Mouse (Mus musculus): ENCODE measurements around the gene Spopl.
A peak's percentile ranks its signal among the peaks of the same experiment; 100 is the strongest.
"Not testable (repeated sequence)": the region's sequence is repeated elsewhere in the genome, so short reads cannot be mapped to it uniquely, and the experiment has no call there.

The Spopl gene

DNA sequence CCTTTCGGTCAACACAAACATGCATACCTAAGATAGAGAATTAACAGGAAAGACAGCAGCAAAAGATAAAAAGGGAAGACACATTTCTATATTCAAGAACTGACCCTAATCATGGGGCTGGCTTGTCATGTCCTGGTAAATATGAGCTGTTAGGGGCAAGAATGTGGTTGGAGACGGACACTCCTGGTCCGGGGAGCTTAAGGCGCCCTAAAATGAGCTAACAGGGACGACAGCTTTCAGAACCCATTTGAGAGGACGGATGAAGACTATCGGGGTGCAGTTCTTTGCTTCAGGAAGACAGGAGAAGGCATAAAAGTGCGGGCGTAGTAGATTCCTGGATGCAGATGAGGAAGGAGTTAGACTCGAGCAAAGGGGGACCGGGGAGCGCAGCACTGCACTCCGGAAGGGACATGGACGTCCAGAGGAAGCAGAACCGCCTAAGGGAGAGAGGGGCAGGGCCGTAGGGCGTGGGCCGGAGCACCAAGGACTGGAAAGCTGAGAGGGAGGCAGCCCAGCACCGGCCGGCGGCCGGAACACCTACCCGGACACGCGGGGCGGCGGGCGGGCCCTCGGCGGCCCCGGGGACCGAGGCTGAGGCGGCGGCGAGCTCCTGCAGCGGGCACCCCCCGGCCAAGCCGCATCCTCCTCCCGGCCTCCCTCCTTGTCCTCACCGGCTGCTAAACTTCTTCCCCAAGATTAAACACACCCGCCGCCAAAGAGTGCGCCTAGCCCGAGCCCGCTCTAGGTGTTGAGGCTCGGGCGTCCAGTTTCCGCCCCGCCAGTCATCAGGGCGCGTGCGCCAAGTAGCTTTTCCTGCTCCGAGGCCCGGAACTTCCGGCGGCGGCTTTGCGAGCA, at the start of gene Spopl:
Gene Spopl, minus strand, starts transcription at position 805 of the 855 bp plus-strand sequence.
- peak; percentile 81 for DNase-seq (ENCODE audit: low spot score)

DNA sequence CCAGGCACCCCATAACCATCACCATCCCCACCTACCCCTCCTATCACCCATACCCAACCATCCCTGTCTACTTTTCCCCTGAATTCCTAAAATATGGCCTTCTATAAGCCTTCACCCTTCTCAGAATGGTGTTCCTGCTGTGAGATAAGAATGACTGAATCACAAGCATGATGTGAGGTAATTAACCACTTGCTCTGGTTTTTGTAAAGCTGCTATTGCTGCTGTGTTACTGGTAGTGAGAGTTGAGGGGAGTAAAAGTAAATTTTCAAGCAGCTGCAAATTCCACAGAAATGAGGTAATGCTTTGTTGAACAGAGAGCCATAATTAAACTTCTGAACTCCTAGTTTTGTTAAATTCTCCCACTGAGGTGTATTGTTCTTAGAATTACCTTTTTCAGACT, 48.2 kb upstream of the Spopl start:
- no peak for DNase-seq (ENCODE audit: low spot score)

DNA sequence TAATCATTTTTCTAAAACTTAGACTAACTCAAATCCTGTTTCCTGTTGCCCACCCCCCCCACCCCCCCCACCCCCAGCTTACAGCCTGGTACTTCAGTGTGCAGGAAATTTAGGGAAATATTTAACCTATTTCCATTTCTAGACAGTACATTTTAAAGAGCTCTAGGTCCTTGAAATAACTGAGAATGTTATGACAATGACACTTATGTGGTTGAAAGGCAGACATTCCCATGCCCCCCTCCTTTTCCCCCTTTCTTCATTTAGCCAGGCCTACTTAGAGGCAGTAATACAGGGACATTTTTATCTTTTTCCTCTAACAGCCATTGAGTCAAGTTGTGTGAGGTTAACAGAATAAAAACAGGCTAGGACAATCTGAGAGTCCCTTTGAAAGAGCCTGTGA, 46.1 kb upstream of the Spopl start:
- no peak for DNase-seq (ENCODE audit: low spot score)

DNA sequence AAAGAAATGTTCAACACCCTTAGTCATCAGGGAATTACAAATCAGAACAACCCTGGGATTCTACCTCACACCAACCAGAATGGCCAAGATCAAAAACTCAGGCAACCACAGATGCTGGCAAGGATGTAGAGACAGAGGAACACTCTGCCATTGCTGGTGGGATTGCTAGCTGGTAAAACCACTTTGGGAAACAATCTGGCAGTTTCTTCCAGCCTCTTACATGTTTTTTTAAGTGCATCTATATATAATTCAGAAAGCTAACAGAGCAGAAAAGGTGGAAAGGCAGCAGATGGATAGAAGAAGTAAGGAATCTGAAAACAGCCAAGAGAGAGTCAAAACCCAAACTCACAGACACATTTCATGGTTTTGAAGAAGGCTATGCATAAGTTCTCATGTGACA, 33.5 kb upstream of the Spopl start:
- no peak for DNase-seq (ENCODE audit: low spot score)

DNA sequence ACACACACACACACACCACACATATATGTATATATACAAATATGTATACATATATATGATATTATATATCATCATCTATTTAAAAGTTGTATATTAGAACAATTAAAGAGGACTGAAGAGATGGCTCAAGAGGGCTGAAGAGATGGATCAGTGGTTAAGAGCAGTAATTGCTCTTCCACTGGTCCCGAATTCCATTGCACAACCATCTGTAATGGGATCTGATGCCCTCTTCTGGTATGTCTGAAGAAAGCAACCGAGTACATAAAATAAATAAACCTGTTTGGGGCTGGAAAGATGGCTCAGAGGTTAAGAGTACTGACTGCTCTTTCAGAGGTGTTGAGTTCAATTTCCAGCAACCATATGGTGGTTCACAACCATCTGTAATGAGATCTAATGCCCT, 16.9 kb upstream of the Spopl start:
- peak; percentile 20 for DNase-seq (ENCODE audit: low spot score)

DNA sequence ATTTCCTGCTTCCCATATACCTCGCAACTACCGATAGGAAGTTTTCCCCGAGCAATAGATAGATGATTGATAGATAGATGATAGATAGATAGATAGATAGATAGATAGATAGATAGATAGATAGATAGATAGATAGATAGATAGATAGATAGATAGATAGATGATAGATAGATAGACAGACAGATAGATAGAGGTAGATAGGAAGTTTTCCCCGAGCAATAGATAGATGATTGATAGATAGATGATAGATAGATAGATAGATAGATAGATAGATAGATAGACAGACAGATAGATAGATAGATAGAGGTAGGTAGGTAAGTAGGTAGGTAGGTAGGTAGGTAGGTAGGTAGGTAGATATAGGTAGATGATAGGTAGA, 239 bp upstream of the Spopl start:
- DNase-seq (ENCODE audit: low spot score) = not testable (repeated sequence)

DNA sequence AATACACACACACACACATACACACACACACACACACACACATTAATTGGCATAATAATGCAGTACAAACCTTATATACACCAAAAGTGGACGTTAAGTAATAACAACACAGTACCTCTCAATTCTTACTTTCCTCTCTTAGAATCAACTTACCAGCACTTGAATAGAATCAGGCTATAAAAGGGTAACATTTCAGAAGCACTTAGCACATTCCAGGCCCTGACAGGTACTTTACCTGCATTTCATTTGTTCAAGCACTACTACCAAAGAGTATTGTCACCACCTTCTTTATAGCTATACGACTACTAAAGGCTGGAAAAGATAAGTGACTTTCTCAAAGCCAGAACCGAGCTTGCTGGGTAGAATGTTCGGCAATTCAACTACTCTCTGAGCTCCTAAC, 1.3 kb downstream of the Spopl start:
- no peak for DNase-seq (ENCODE audit: low spot score)

DNA sequence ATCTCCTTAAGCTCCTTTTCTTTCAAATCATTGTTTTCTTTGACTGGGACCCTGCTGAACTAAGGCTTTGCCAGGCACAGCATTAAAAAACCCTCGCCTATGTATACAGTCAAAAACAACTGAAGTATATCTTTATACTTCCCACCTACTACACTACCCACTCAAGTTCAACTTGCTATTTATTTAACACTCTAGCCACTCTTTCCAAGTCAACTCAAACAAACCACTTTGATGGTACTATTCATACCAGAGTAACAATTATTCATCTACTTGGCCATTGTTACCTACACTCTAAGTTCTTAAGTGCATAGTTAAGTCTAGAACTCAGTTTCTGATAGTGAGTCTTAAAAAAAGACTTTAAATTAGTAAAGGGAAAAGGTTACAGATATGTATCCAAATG, 3.1 kb downstream of the Spopl start:
- no peak for DNase-seq (ENCODE audit: low spot score)

DNA sequence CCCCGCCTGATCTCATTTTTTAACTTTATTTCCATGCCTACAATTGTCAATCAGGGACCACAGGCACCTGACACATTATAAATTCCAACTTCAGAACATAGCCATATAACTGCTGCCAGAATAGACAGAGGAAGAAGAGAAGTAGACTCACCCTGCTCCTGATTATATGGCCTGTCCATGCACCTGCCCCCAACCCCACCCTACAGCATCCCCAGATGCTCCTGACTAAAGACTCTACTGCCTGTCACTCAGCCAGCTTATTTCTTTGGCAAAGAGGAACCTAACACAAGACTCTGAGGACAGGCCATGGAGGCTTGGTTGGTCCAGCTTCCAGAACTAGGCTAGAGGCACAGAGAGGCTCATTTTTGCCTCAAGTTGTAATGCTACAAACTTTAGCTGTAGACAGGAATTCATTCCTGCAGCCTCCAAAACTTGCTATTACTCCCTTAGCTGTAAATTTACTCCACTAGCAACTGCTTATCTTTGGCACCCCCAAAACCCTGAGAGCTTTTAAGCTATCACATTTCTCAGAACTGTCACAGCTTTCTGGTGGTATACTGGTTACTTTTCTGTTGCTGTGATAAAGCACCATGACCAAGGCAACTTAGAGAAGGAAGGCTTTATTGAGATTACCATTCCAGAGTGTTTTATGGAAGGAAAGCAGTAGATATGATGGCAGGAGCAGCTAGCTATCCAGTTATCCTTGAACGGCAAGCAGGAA, 6.7 kb downstream of the Spopl start:
- DNase-seq (ENCODE audit: low spot score) = no peak

DNA sequence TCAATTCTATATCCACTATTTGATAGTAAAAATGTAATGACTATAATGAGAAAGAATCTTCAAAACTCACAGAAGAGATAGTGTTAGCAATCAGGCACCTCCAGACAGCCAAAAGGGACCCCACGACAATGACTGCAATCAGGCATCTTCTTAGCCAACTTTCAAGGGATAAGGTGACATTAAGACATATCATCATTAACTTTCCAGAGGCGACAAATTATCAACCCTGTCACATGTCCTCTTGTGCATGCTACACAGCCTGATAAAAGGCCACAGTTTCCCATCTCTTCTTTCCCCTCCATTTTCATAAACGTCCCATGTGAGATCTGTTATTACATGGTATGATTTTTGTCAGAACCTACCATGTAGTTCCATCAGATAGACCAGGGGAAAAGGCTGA, 9.0 kb downstream of the Spopl start:
- no peak for DNase-seq (ENCODE audit: low spot score)

DNA sequence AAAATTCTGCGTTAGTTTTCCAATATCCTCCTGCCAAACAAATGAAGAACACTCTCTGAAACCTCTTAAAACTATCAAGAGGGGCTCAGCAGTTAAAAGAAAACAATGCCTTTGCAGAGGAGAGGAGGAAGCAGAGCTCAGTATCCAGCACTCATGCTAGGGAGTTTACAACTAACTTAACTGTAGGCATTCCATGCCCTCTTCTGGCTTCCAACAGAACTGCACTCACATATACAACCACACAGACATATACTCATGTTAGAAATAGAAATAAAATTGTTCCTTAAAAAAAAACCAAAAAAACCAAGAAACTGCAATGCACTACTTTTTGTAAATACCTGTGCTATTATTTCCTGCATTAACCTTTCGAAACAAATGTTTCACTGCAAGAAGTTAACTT, 12.7 kb downstream of the Spopl start:
- DNase-seq (ENCODE audit: low spot score) = no peak

DNA sequence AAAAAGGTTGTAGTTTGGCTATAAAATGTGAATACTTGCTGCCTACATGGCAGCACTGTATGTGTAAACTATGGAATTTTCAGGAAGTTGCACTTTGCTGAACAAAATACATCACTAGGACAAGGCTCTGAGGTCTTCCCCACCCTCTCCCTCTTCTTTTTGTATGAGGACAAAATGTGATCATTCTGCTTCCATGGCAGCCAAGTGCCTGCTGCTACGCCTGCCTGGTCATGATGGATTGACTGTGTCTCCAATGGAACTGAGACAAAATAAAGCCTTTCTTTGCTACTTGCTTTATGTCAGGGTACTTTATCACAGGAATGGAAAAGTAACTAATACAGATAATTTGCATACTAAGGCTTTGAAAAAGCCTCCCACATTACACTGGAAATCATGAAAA, 20.7 kb downstream of the Spopl start:
- DNase-seq (ENCODE audit: low spot score) = no peak

DNA sequence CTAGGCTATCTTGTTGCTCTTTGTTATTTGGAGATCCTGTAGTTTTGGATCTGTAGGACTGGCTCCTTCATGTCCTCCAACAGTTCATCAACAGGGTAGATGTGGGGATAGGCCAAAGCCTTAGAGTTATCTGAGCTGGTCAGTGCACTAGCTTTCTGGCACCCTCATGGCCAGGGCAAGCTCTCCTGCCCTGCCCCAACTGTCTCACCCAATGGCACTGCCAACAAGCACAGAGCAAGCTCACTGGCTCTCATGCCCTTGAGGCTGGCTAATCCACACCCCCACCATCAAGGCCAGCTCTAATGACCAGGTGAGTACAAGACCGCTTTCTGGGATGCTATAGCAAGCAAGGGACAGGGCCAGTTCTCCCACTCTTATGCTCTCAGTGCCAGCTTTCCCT, 24.7 kb downstream of the Spopl start:
- no peak for DNase-seq (ENCODE audit: low spot score)

DNA sequence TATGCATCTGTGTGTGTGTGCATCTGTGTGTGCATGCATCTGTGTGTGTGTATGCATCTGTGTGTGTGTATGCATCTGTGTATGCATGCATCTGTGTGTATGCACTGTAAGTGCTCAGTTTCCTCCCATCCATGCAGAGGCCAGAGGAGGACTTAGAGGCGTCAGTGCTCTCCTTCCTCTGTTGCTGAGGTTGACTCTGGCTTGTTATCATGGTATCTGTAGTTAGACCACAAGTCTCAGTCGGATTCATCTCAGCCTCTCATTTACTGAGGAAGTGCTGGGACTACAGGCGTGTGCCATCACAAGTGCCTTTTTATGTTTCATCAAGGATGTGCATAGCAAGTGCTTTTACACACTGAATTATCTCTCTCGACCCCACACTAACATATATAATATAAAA, 31.9 kb downstream of the Spopl start:
- DNase-seq (ENCODE audit: low spot score) = no peak

DNA sequence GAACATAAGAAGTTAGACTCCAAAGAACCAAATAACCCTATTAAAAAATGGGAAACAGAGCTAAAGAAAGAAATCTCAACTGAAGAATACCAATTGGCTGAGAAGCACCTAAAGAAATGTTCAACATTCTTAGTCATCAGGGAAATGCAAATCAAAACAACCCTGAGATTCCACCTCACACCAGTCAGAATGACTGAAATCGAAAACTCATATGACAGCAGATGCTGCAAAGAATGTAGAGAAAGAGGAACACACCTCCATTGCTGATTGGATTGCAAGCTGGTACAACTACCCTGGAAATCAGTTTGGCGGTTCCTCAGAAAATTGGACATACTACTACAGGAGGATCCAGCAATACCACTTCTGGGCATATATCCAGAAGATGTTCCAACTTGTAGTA, 44.2 kb downstream of the Spopl start:
- DNase-seq (ENCODE audit: low spot score) = not testable (repeated sequence)

DNA sequence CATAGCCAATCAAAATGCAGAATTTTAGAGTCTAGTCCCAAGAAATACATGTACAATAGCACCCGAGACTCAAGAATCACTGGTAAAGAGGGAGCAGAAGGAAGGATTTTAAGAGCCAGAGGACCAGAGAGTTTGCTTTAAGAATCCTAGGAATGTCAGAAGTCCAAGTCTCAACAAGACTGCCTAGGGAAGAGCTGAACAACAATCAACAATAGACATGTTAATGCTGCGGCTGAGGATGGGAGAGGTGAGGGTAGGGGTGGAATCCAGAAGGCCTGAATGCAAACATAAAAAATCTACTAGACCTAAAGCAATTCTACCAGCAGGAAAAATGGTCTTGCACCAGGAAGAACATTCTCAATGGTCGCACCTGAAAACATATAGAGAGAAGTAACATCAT, 66.8 kb downstream of the Spopl start:
- DNase-seq (ENCODE audit: low spot score) = no peak

DNA sequence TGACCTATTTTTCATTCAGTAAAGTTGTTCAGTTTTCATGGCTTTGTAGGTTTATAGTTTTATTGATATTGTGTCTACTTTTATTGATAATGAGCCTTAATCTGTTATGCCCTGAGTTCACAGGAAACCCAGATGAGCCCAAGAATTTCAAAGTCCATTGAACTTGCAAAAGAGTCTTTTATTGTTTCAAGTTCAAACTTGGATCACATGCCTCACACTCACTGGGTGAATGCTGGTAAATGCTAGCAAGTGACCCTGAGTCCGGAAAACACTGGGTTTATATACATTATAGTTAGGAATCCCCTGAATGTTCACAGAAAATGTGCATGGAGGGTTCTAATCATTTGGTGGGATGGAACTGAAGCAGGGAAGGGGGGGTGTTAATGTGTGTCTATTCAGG, 90.2 kb downstream of the Spopl start:
- no peak for DNase-seq (ENCODE audit: low spot score)

DNA sequence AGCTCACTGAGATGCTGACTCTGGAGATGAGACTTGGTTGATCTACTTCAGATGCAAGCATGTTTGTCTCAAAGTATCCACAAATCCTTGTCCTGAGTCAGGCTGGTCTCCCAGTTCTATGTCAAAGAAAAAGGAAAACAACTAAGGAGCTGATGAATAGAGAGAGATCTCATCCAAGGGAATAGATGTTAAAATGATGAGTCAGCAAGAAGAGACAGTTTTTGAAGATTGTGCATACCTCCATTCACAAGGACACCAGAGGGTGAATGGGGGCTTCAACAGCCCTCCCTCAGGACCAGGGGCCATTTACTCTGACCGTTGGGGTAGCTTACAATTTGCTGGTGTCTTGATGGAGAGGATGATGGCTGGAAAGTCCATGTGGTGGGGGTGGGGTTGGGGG, 104.4 kb downstream of the Spopl start:
- DNase-seq (ENCODE audit: low spot score) = no peak

DNA sequence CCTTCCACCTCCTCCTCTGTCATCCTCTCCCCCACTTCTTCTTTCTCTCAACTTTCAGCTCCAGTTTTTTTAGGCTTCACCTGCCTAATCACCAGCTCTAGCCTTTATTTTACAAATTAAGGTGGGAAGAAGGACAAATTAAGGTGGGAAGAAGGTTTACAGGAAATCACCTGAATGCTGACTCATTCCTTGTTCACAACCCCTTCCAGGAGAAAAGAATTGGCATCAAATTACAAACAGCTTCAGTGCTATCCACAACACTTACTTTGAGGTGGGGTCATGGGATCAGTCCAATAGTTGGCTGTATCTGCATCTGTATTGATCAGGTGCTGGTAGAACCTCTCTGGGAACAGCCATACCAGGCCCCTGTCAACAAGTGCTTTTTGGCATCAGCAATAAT, 114.5 kb downstream of the Spopl start:
- DNase-seq (ENCODE audit: low spot score) = no peak
